Mouse (Mus musculus) left cerebral cortex, adult 8-10 months (tissue): ENCODE data around the gene Chpf2. TPM values are rescaled to one million over a fixed set of nuclear protein-coding genes. Genes with fewer than 3 reads are reported as not detected.
A peak's percentile ranks its signal among the peaks of the same experiment; 100 is the strongest.

Experiments used
- DNase-seq, 2 experiments: peaks; one replicate each; pipeline ENCODE4 v3.0.0; 2022; ENCODE audit warnings: low spot score in 2 of 2
- total RNA-seq, 4 experiments: library from RNA; stranded (reverse); gene quantifications; 2 replicates each; pipeline ENCODE4 v1.2.4; 2022

Chpf2 gene
- total RNA-seq, 4 experiments from 2014 or later, result 63.7 to 82.2 (median 70.9) TPM

- peak in 1 of 2 experiments; percentile 65 for DNase-seq
Measured at GRCm38 (mm10) chr5:24604656-24605100, 18.1 kb downstream of the Chpf2 start.

GRCm38 (mm10) chr5:24605321-24605979, 18.9 kb downstream of the Chpf2 start:
- no peak for DNase-seq

GRCm38 (mm10) chr5:24605980-24606665, 19.6 kb downstream of the Chpf2 start:
- DNase-seq, result no peak

GRCm38 (mm10) chr5:24609388-24609787, 22.8 kb downstream of the Chpf2 start:
- no peak for DNase-seq

- no peak for DNase-seq
Measured at GRCm38 (mm10) chr5:24611366-24612301, 25.1 kb downstream of the Chpf2 start.

GRCm38 (mm10) chr5:24612302-24612649, 25.7 kb downstream of the Chpf2 start:
- no peak for DNase-seq

GRCm38 (mm10) chr5:24615097-24615496, 28.6 kb downstream of the Chpf2 start:
- DNase-seq, result no peak

GRCm38 (mm10) chr5:24618921-24619320, 32.4 kb downstream of the Chpf2 start:
- no peak for DNase-seq

GRCm38 (mm10) chr5:24620116-24620515, 33.6 kb downstream of the Chpf2 start:
- DNase-seq, result no peak

- DNase-seq, result no peak
Measured at GRCm38 (mm10) chr5:24620626-24621025, 34.1 kb downstream of the Chpf2 start.

GRCm38 (mm10) chr5:24622386-24623040, 36.0 kb downstream of the Chpf2 start:
- no peak for DNase-seq

- peak in 1 of 2 experiments; percentile 76 for DNase-seq
Measured at GRCm38 (mm10) chr5:24623041-24623985, 36.8 kb downstream of the Chpf2 start.

GRCm38 (mm10) chr5:24623986-24624821, 37.7 kb downstream of the Chpf2 start, which contains the start of gene Smarcd3:
TSS of gene Smarcd3 (minus strand) at chr5:24624411.
- peak; percentile 67 to 85 for DNase-seq

GRCm38 (mm10) chr5:24624822-24625120, 38.2 kb downstream of the Chpf2 start:
- no peak for DNase-seq

GRCm38 (mm10) chr5:24629712-24630111, 43.2 kb downstream of the Chpf2 start:
- no peak for DNase-seq

GRCm38 (mm10) chr5:24635093-24635492, 48.6 kb downstream of the Chpf2 start:
- DNase-seq, result no peak

GRCm38 (mm10) chr5:24635526-24636141, 49.1 kb downstream of the Chpf2 start:
- no peak for DNase-seq

GRCm38 (mm10) chr5:24636987-24637386, 50.4 kb downstream of the Chpf2 start:
- DNase-seq, result no peak

- DNase-seq, result no peak
Measured at GRCm38 (mm10) chr5:24638131-24638530, 51.6 kb downstream of the Chpf2 start.
